In genomic region chr5:143818461-143818860, GRCm38 (mm10) we compare ENCODE assay signal across 8 mouse cellular contexts. TPM values are rescaled to one million over a fixed set of nuclear protein-coding genes. Genes with fewer than 3 reads are reported as not detected.
DNase-seq lines count a peak whose midpoint lies in the region; ATAC-seq and TF ChIP-seq lines count a peak whose summit lies in the region.

No protein-coding gene starts in this region.

- H3K9me3 ChIP-seq in hindbrain, postnatal 0 days (ENCODE audit: low read length) = no peaks in the 10 kb centered on the region

- TF ChIP-seq POLR2A in myocyte (IDR thresholded peaks at IDR 0.05; ENCODE audit: insufficient read length, low read depth) = no peak
- TF ChIP-seq POLR2A in thymus, adult 2 months (IDR thresholded peaks at IDR 0.05; ENCODE audit: control insufficient read depth, extremely low read depth, insufficient read depth, low read length, poor library complexity) = no peak

- H3K9ac ChIP-seq in hindbrain, postnatal 0 days (replicated peaks; ENCODE audit: low read length) = peak overlapping the region; percentile 75

- H3K27me3 ChIP-seq in hindbrain, postnatal 0 days (ENCODE audit: insufficient read depth, low read length) = no peaks in the 10 kb centered on the region
- no peaks in the 10 kb centered on the region for H3K27me3 ChIP-seq in myocyte (ENCODE audit: control insufficient read depth, insufficient read depth, insufficient read length)
- H3K27me3 ChIP-seq in thymus, adult 2 months (ENCODE audit: control insufficient read depth, insufficient read depth, low read length) = no peaks in the 10 kb centered on the region

- intact Hi-C loops in left cerebral cortex, adult 2 months (cut with DNase I) = no loop called here
- intact Hi-C loops in left cerebral cortex, postnatal 36 days (cut with DNase I) = no loop called here

- no peak overlapping the region for H3K27ac ChIP-seq in left cerebral cortex, adult 2 months
- no peak overlapping the region for H3K27ac ChIP-seq in hindbrain, postnatal 0 days
- no peak overlapping the region for H3K27ac ChIP-seq in thymus, adult 2 months (ENCODE audit: control insufficient read depth, insufficient read depth, low read length)

- 15% methylated on average over 10 of the region's 10 CpGs for WGBS in hindbrain, postnatal 0 days
- 7% methylated on average over 10 of the region's 10 CpGs for WGBS in thymus, adult 2 months

- peak overlapping the region; percentile 88 for H3K4me2 ChIP-seq in hindbrain, postnatal 0 days (ENCODE audit: low read depth, low read length)
- peak overlapping the region; percentile 85 for H3K4me2 ChIP-seq in myocyte (ENCODE audit: low read depth)

- peaks cover 26% of the 10 kb centered on the region for H3K79me2 ChIP-seq in myocyte (ENCODE audit: control insufficient read depth, insufficient read depth)

- peak overlapping the region; percentile 60 for H3ac ChIP-seq in myocyte (ENCODE audit: control insufficient read depth, insufficient read length)

- no peak for DNase-seq in left cerebral cortex, adult 2 months (ENCODE audit: extremely low spot score in 1 of 2, low spot score in 2 of 2)
- DNase-seq in left cerebral cortex, adult 8-10 months (ENCODE audit: low spot score in 2 of 2) = no peak
- DNase-seq in embryo, embryonic 10.5 days (ENCODE audit: low spot score) = peak; percentile 1
- DNase-seq in hindbrain, postnatal 0 days (ENCODE audit: low spot score) = no peak
- DNase-seq in natural killer cell, adult 2 months (ENCODE audit: low spot score in 2 of 2) = no peak
- no peak for DNase-seq in thymus, adult 2 months
- no peak for DNase-seq in left cerebral cortex, postnatal 36 days (ENCODE audit: low spot score in 2 of 2)

- no peaks in the 10 kb centered on the region for H3K36me3 ChIP-seq in hindbrain, postnatal 0 days (ENCODE audit: insufficient read depth, low read length)
- H3K36me3 ChIP-seq in myocyte (ENCODE audit: control insufficient read depth, insufficient read depth) = no peaks in the 10 kb centered on the region
- no peaks in the 10 kb centered on the region for H3K36me3 ChIP-seq in thymus, adult 2 months (ENCODE audit: control insufficient read depth, insufficient read depth, low read length)

- no peak for TF ChIP-seq CTCF in left cerebral cortex, adult 2 months (IDR thresholded peaks at IDR 0.05)
- no peak for TF ChIP-seq CTCF in hindbrain, postnatal 0 days (IDR thresholded peaks at IDR 0.05; ENCODE audit: low read depth)
- TF ChIP-seq CTCF in thymus, adult 2 months (IDR thresholded peaks at IDR 0.05; ENCODE audit: borderline replicate concordance, control insufficient read depth, extremely low read depth, insufficient read depth, low read length, poor library complexity) = no peak

- no peaks in the 10 kb centered on the region for H3K4me1 ChIP-seq in hindbrain, postnatal 0 days (ENCODE audit: insufficient read depth, low read length)
- H3K4me1 ChIP-seq in thymus, adult 2 months (replicated peaks; ENCODE audit: control insufficient read depth, insufficient read depth, low read length) = peaks cover 6% of the 10 kb centered on the region

- H3K4me3 ChIP-seq in left cerebral cortex, adult 2 months = peak overlapping the region; percentile 90
- peak overlapping the region; percentile 71 for H3K4me3 ChIP-seq in hindbrain, postnatal 0 days (ENCODE audit: low read length)
- H3K4me3 ChIP-seq in myocyte = peak overlapping the region; percentile 54
- no peak overlapping the region; the same call in 1 of the 2 replicates for H3K4me3 ChIP-seq in thymus, adult 2 months (ENCODE audit: control insufficient read depth, insufficient read depth, low read length)

- no peak for ATAC-seq in hindbrain, postnatal 0 days

TF ChIP-seq in myocyte, 11 proteins besides CTCF, POLR2A, EP300 and RAD21:
- TF ChIP-seq POLR2AphosphoS2 (IDR thresholded peaks at IDR 0.05; ENCODE audit: insufficient read length, low read depth) (no peak), CEBPB (IDR thresholded peaks at IDR 0.05; ENCODE audit: insufficient read depth, poor library complexity, severe bottlenecking) (no peak), SRF (IDR thresholded peaks at IDR 0.05; ENCODE audit: control insufficient read depth, insufficient read length, low read depth) (no peak), TCF12 (IDR thresholded peaks at IDR 0.05; ENCODE audit: insufficient read depth, poor library complexity, severe bottlenecking) (no peak), REST (IDR thresholded peaks at IDR 0.05; ENCODE audit: insufficient read depth, insufficient read length) (no peak), MYOD1 (IDR thresholded peaks at IDR 0.05; ENCODE audit: control insufficient read depth in 1 of 3, insufficient read length in 2 of 3, low read depth in 2 of 3) (no peak), USF1 (IDR thresholded peaks at IDR 0.05; ENCODE audit: low read depth) (no peak), TCF3 (IDR thresholded peaks at IDR 0.05; ENCODE audit: insufficient read length, low read depth) (no peak), MYOG (IDR thresholded peaks at IDR 0.05; ENCODE audit: control insufficient read depth in 1 of 3, insufficient read depth in 1 of 3, insufficient read length in 2 of 3, low read depth in 2 of 3) (no peak), E2F4 (IDR thresholded peaks at IDR 0.05; ENCODE audit: insufficient read depth) (no peak), MAX (IDR thresholded peaks at IDR 0.05; ENCODE audit: low read depth) (no peak)
TF ChIP-seq in myocyte: peak in this region for 0.

RNA-seq across cellular contexts. Expression of gene Eif2ak1, which starts 0.9 kb away (rescaled TPM):
- 10 to 100 TPM; 43.6 to 48.3 TPM for total RNA-seq in left cerebral cortex, adult 2 months (2021)
- 10 to 100 TPM; 42.9 to 43.6 (median 43.3) TPM for total RNA-seq in left cerebral cortex, adult 8-10 months (2022)
- 21.0 and 24.7 TPM in 2 replicates for total RNA-seq in hindbrain, postnatal 0 days (2014; rRNA removed)
- 34.9 and 37.7 TPM in 2 replicates for polyA plus RNA-seq in hindbrain, postnatal 0 days (2015; fragmentation: Nextera tagmentation; extraction: Ambion mirVana)
- polyA plus RNA-seq in myocyte (2012; fragmentation: generic; extraction: Trizol) = 17.0 TPM
- polyA plus RNA-seq in thymus, adult 2 months (2012; rRNA removed) = 22.8 and 23.9 TPM in 2 replicates
- total RNA-seq in left cerebral cortex, postnatal 36 days (2021) = 10 to 100 TPM; 44.9 to 45.1 TPM
